Mouse (Mus musculus) bone marrow macrophage, adult 2 months (primary cell): Measurements from ENCODE around the gene Jak2. TPM values are rescaled to one million over a fixed set of nuclear protein-coding genes. Genes with fewer than 3 reads are reported as not detected.

ENCODE experiments used
- H3K27ac ChIP-seq: 2 replicates; pipeline ENCODE4 v1.5.1; 2012; ENCODE audit warnings: low read depth, low read length; ENCODE audit not compliant: insufficient read depth
- H3K4me1 ChIP-seq: 2 replicates; pipeline ENCODE4 v1.6.1; 2012; ENCODE audit warnings: low read length; ENCODE audit not compliant: control insufficient read depth, insufficient read depth
- H3K4me3 ChIP-seq: 2 replicates; pipeline ENCODE4 v1.5.1; 2012; ENCODE audit warnings: mild to moderate bottlenecking, low read length, moderate library complexity; ENCODE audit not compliant: insufficient read depth
- CTCF ChIP-seq: IDR thresholded peaks from 2 replicates; pipeline ENCODE4 v1.5.1; 2012; ENCODE audit warnings: low read depth, mild to moderate bottlenecking, low read length, moderate library complexity
- POLR2A ChIP-seq: IDR thresholded peaks from 2 replicates; pipeline ENCODE4 v1.6.1; 2012; ENCODE audit warnings: mild to moderate bottlenecking, low read depth, low read length, borderline replicate concordance
- polyA plus RNA-seq: library from polyadenylated mRNA; stranded (reverse); fragments of >200 nt; gene quantifications from 2 replicates; pipeline ENCODE4 v1.2.4, GENCODE M21; 2012; ENCODE audit not compliant: missing spikeins, insufficient read depth, insufficient read length

Gene Jak2
- polyA plus RNA-seq, 1 experiment = 24.7 TPM

GRCm38 (mm10) chr19:29296166-29296565, 44.5 kb downstream of the Jak2 start:
- no peak overlapping the region for H3K4me3 ChIP-seq
- TF ChIP-seq POLR2A (no peak), CTCF (no peak)
- peaks cover 2% of the 10 kb centered on the region; the same call in 1 of the 2 replicates for H3K4me1 ChIP-seq
- no peak overlapping the region for H3K27ac ChIP-seq

GRCm38 (mm10) chr19:29297366-29297765, 45.7 kb downstream of the Jak2 start:
- Histone ChIP-seq H3K4me1 (peaks cover 2% of the 10 kb centered on the region; the same call in 1 of the 2 replicates), H3K4me3 (no peak overlapping the region), H3K27ac (no peak overlapping the region)
- TF ChIP-seq CTCF = no peak
- no peak for TF ChIP-seq POLR2A

- H3K4me1 ChIP-seq = peaks cover 2% of the 10 kb centered on the region; the same call in 1 of the 2 replicates
- no peak overlapping the region for H3K27ac ChIP-seq
- H3K4me3 ChIP-seq = no peak overlapping the region
- no peak for TF ChIP-seq CTCF
These were observed 49.3 kb downstream of the Jak2 start for GRCm38 (mm10) chr19:29300919-29301318.

GRCm38 (mm10) chr19:29302119-29302518, 50.5 kb downstream of the Jak2 start:
- Histone ChIP-seq H3K27ac (no peak overlapping the region), H3K4me1 (no peaks in the 10 kb centered on the region), H3K4me3 (no peak overlapping the region)
- TF ChIP-seq POLR2A (no peak), CTCF (no peak)

GRCm38 (mm10) chr19:29308832-29309231, 57.2 kb downstream of the Jak2 start:
- H3K27ac ChIP-seq = no peak overlapping the region
- H3K4me3 ChIP-seq = no peak overlapping the region
- H3K4me1 ChIP-seq = no peaks in the 10 kb centered on the region
- TF ChIP-seq POLR2A = no peak
- TF ChIP-seq CTCF = no peak

GRCm38 (mm10) chr19:29311791-29312190, 60.2 kb downstream of the Jak2 start:
- Histone ChIP-seq H3K4me3 (no peak overlapping the region), H3K27ac (no peak overlapping the region), H3K4me1 (no peaks in the 10 kb centered on the region)
- TF ChIP-seq POLR2A (no peak), CTCF (no peak)

- Histone ChIP-seq H3K4me1 (no peaks in the 10 kb centered on the region), H3K4me3 (no peak overlapping the region), H3K27ac (no peak overlapping the region)
- TF ChIP-seq CTCF = no peak
- no peak for TF ChIP-seq POLR2A
These were observed 61.0 kb downstream of the Jak2 start for GRCm38 (mm10) chr19:29312661-29313060.

GRCm38 (mm10) chr19:29323416-29324049, 71.9 kb downstream of the Jak2 start:
- H3K4me3 ChIP-seq = peak overlapping the region; percentile 49
- H3K4me1 ChIP-seq = peaks cover 13% of the 10 kb centered on the region; the same call in 1 of the 2 replicates
- TF ChIP-seq POLR2A (no peak), CTCF (no peak)
- H3K27ac ChIP-seq = no peak overlapping the region

- peaks cover 13% of the 10 kb centered on the region; the same call in 1 of the 2 replicates for H3K4me1 ChIP-seq
- TF ChIP-seq POLR2A (no peak), CTCF (no peak)
- no peak within 1 kb of the TSS for H3K27ac ChIP-seq
- H3K4me3 ChIP-seq = peak within 1 kb of the TSS; percentile 64
These were observed 73.6 kb downstream of the Jak2 start, which contains the start of gene Insl6 for GRCm38 (mm10) chr19:29325053-29325851. TSS of gene Insl6 (minus strand) at chr19:29325356.

- Histone ChIP-seq H3K4me3 (no peak overlapping the region), H3K4me1 (peaks cover 13% of the 10 kb centered on the region; the same call in 1 of the 2 replicates), H3K27ac (no peak overlapping the region)
- TF ChIP-seq POLR2A (no peak), CTCF (no peak)
These were observed 74.2 kb downstream of the Jak2 start for GRCm38 (mm10) chr19:29325852-29326180.
